Mouse (Mus musculus): Measurements from ENCODE around the gene Cd3e. TPM values are rescaled to one million over a fixed set of nuclear protein-coding genes. Genes with fewer than 3 reads are reported as not detected.

Cd3e gene
- total RNA-seq, 2 experiments from 2014 or later, result 0.39 to 1.1 TPM

DNA sequence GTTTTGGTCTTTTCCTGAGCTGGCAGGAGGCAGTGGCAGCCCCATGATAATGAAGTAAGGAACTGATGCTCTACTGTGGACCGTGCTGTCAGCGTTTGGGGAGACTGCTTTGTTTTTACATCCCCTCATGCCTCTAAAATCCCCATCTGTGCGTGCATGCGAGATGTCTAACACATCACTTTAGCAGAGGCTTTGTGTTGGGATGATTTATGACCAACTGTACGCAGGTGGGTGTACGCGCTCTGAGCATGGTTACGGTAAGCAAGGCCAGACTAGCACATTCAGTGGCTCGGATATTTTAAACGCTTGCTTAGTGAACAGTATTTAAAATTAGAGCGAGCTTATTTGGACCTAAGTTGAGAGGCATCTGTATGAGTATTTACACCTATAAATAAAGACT is 8.6 kb upstream of the Cd3e start:
- DNase-seq (ENCODE audit: low spot score in 2 of 2), result no peak

DNA sequence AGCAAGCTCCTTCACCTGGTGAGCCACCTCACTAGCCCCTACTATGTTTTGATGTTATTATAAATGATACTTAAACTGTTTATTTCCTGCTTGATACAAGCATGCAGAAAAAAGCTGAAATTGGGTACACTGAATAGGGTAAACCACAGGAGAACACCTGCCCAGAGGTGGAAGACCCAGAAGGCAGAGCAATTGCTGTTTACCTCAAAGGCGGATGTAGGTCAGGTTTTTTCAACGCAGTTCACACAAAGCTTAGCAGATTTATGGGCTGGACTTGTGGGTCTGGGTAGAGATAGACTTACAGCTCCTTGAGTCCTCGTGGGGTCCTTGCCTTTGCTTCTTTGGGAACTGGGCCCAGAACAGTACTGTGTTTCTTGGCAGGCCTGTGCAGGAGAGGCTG is 6.4 kb upstream of the Cd3e start:
- no peak for DNase-seq (ENCODE audit: low spot score in 2 of 2)

DNA sequence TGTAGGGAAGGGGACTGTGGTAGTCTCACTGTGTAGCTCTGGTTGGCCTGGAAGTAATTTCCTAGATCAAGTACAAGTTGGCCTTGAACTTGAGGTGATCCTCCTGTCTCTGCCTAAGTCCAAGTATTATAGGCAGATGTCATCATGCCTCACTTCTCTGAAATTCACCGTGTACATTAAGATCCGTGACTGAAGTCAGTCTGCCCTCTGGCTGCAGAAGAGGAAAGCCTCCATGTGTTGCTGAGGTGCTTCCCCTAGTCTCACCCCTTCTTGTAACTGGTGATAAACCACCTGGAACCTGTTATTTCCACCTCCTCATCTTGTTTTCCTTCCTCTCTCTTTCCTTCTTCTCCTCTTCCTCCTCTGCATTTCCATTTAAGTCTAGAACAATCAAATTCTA is 5.5 kb upstream of the Cd3e start:
- DNase-seq (ENCODE audit: low spot score in 2 of 2), result no peak

DNA sequence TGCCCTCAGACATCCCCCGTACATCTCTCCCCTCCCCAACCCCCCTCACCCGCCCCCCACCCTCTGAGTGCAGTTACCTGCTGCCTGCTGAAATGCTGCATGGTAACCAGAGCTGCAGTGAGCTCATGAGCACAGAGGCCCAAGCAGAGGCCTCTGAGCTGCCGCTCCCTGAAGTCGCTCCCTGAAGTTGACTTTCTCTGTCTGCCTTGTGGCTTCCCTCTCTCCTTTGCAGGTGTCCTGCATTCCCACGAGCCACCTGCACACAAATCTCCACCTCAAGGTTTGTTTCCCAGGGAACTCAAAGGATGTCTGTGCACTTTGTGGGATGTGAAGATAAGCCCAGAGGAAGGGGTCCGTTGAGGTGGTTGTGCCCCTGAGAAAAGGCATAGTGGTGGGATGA is 1.9 kb upstream of the Cd3e start:
- DNase-seq (ENCODE audit: low spot score in 2 of 2), result no peak

DNA sequence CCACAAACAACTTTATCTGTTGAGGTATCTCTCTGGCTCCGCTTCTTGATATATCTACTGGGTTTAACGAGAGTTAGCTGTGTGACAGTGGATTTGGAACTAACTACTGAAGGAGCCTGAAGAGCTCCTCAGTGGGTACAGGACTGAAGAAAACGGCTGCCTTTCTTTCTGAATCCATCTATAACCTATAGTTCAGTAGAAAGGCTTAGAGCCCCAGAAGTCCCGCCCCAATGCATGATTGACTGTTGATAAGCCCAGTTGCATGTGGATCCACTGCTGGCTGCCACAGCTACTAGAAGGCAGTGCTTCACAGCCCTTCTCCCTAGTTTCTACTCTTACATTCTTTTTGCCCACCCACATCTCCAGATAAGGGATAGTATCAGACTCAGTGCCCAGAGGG is 1.0 kb upstream of the Cd3e start:
- DNase-seq (ENCODE audit: low spot score in 2 of 2), result no peak

DNA sequence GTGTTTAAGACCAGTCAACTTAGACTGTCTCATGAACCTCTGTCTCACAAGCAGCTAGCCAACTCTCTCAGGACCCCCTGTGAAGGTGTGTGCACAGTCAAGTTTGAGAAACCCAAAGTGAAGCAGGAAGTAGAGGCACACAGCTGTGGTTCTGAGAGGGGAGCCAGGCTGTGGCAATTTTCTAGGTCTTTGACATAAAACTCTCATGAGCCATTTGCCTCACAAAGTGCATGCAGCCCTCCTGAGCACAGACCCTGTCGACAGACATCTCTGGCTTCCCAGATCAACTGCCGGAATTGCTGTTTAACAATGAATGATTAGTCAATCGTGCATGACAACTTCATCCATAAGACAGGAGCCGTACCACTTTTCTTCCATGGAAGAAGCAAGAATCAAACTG is 1.1 kb downstream of the Cd3e start:
- no peak for DNase-seq (ENCODE audit: low spot score in 2 of 2)

DNA sequence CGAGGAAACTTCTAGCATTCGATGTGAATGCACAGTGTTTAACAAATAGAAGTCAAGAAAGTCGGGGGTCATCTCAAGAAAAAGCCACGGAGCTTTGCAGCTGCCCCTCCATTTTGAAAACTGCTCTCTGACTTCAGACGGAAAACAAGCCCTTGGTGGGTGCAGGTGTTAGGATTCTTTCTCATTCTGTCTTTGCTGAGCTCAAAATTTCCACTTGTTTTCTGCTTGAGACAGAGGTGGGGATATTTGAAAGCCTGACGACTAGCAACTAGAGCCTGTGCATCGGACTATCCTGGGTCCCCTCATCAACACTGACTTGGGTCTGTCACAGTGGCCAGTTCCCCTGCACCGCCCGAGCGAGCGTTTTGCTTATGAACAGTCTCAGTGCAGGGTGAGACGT is 2.0 kb downstream of the Cd3e start:
- DNase-seq (ENCODE audit: low spot score in 2 of 2), result no peak

DNA sequence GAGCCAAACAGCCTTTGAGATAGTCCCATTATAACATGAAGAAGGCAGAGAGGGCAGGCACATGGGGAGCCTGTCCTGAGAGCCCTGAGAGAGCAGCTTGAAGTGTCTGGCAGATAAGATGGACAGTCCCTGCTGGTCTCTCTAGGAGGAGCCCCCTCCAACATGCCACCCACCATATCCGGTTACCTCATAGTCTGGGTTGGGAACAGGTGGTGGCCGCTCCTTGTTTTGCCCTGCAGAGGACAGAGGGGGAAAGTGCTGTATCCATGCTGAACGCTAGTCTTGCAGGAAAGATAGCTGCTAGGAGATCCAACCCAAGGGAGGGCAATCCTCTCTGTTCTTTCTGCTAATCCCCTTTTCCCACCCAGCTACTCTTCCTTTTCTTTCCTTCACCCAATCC is 9.2 kb downstream of the Cd3e start:
- DNase-seq (ENCODE audit: low spot score in 2 of 2), result peak in 1 of 2 experiments; percentile 24

DNA sequence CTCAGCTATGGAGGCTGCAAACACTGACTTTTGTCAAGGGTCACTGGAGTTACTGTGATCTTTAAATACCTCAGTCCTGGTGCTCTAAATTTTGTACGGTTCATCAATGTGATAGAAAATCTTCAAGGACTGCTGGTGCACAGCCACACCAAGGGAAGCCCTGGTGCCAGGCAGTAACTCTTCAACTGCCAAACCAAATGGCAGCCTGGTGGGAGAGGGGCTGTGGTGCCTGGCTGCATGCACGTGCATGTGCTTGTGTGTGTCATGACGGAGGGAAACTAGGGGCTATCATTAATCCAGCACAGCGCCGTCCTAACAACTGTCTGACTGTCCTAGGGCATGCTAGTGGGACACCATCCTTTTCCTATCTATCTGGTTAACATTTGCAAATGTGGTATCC is 9.7 kb downstream of the Cd3e start:
- no peak for DNase-seq (ENCODE audit: low spot score in 2 of 2)

DNA sequence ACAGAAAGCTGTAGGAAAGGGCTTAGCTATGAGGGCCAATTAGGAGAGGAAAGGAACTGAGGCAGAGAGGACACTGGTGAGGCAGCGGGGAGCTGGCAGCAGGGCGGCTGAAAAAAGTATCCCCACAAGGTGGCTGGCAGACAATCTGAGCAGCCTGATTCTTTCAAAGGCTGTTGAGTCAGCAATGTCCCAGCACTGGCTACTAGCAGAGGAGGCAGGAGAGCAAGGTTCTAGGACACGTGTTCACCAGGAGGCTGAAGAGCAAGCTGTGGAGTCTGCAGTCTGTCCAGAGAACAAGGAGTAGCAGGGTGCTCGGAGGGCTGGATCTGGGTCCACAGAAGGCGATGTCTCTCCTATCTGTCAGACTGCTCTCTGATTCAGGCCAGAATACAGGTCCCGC is 10.3 kb downstream of the Cd3e start:
- no peak for DNase-seq (ENCODE audit: low spot score in 2 of 2)

DNA sequence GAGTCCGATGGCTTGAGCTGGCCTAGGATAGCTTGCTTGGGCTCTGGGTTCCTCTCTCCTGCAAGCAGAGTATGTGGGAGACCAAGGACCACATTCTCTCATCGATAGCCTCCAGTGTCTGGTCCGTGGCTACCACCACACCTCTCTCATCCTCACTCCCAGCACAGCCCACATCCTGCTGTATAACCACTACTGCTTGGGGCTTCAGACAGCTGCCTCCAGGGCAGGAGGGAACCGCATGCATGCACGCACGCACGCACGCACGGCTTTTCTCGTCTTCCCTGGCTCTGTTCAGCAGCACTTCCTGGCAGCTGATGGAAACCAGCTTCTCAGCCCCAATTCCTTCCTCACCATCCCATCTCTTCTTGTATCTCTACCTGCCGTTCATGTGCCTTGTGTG is 11.3 kb downstream of the Cd3e start:
- no peak for DNase-seq (ENCODE audit: low spot score in 2 of 2)

DNA sequence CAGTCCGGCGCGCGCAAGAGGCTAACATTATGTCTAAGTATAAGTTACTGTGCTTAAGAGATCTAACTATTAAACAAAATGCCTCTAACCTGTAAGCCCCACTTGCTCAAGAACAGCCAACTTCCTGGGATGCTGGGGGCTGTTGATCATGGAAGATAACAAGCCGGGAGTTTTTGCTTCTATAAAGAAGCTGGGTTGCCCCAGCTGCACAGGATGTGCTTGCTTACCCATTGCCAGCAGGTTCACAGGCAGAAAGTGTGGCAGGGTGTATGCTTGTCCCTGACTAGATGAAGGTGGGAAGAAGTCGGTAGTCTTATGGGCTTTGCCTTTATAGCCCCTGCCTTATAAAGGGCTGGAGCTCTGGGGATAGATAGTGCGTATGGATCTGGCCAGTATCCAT is 12.8 kb downstream of the Cd3e start:
- no peak for DNase-seq (ENCODE audit: low spot score in 2 of 2)

DNA sequence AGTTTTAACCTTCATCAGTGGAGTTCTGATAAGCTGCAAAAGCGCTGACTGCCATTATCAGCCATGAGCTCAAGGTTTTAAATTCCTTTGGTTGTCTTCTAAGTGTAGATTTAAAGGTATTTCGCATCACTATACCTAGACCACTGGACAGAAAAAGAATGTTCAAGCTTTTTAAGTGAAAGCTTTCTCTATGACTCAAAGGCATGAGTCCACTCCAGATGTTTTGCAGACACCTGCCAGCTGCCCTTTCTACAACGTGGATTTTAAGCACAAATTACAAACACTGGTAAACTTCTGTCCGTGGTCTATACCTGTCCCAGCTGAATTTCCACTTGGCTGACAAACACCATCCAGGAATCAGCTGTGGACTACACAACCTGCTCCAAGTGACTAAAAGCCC is 14.5 kb downstream of the Cd3e start:
- no peak for DNase-seq (ENCODE audit: low spot score in 2 of 2)

DNA sequence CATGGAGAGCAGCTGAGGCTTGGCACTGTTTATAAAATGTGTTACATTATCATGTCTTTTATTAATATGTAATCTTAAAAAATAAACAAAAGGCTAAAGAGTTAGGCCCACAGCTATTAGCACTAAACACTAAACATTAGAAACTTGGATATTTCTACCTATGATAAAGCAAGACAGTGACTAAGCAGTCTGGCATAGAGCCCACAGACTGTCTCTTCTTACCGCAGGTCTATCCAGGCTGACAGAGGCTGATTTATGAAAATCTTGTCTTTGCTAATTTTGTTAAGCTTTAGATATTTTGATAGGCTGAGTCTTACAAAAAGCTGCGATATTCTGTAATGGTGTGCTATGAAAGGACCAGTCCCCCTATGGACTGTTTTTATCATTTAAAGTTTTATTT is 16.2 kb downstream of the Cd3e start:
- DNase-seq (ENCODE audit: low spot score in 2 of 2), result no peak

DNA sequence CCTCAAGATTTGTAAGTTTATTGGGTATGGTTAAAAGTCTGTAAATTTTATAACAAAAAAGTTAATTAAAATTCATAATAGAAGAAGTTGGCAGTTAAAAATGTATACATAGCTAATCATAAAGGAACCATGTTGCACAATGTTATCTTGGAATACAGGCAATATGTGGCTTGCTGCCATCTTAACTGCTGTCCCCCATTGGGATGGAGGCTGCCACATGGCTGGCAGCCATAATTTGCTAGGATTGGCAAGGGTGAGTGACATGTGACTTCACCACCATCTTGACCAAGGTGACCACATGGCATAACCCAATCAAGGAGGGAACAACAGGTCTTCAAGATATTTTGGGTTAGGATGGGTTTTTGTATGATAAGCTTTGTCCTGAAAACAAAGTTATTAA is 17.2 kb downstream of the Cd3e start:
- no peak for DNase-seq (ENCODE audit: low spot score in 2 of 2)

DNA sequence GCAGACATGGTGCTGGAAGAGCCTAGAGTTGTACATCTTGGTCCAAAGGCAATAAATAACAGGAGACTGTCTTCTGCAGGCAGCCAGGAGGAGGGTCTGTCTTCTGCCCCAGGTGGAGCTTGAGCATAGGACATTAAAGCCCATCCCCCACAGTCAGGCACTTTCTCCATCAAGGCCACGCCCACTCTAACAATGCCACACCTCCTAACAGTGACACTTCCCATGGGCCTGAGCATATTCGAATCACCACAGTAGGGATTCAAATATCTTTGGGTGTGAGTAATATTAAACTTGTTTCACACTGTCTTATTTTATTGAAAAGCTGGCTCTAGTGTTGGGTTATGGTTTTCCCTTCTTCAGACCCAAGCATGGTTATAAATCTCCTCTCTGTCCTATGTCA is 17.6 kb downstream of the Cd3e start:
- DNase-seq (ENCODE audit: low spot score in 2 of 2), result no peak

DNA sequence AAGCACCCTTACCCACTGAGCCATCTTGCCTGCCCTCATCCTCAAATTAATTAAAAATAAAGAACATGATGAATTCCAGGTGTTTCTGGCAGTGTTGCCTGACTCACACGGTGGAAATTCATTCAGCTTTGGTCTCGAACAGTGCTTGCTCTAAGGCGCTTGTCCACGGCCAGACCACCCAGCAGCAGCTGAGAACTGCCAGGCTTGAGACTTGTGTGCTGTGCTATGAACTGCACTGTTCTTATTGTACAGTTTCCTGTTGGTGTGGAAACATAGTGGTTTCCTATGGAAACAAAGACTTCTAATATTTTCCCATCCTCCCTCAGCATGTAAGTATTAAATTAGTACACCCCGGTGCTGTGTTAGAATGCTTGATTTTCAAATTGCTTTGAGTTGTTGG is 22.5 kb downstream of the Cd3e start:
- no peak for DNase-seq (ENCODE audit: low spot score in 2 of 2)

DNA sequence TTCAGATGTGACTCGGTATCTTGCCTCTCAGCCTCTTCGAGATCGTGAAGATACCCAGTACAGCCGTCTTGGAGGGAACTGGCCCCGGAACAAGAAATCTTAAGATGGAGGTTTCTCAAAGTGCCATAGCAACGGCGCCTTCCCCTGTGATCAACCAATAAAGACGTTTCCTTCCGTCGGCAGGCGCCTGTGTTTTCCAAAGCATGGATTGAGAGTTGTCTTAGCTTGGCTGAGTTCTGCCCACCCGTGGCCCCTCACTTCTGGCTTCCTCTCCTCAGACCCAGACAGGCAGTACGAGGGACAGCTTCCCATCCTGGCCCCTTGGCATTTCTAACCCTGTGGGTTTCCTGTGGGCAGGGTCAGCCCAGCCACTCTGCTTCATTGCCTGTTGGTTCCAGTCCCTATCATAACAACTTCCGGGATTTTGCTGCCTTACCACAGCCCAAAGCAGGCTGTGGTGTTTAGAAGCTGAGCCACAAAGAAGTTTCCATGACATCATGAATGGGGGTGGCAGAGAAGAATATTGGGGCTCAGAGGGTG is 23.1 kb downstream of the Cd3e start:
- DNase-seq (ENCODE audit: low spot score in 2 of 2), result no peak

DNA sequence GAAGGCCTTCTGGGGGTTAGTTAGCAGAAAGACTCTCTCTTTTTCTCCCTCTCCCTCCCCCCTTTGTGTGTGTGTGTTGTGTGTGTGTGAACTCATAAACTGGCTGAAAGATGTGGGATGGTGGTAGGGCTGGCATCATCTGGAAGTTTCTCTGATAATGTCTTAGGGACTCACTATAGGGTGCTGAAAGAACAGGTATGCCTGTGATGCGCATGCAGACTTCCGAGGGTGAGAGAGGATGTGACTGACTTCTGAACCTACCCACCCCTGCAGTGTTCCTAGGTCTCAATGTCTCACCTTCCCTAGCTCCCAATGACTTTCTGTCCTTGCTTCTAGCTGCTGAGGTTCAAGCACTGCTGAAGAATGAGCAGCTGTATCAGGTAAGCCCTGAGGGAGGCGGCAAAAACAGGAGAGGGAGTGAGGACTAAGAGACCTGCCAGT is 23.7 kb downstream of the Cd3e start:
- DNase-seq (ENCODE audit: low spot score in 2 of 2), result no peak

DNA sequence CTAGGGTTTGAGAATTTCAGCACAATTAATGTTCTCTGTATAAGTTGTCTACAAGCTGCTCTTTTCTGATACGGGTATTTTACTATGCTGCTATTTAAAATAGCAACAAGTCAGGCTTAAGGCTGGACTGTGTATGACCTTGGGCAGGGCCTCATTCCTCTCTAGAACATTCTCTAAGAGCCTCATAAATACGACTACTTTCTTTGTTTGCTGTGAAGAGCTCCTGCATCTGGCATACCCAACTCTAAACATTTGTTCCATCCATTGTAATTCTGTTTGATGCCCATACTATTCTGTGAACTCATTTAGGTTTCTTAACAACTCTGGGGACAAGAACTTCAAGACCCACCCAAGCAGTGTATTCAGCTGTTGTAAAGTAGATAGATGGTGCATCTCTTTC is 26.4 kb downstream of the Cd3e start:
- DNase-seq (ENCODE audit: low spot score in 2 of 2), result no peak

DNA sequence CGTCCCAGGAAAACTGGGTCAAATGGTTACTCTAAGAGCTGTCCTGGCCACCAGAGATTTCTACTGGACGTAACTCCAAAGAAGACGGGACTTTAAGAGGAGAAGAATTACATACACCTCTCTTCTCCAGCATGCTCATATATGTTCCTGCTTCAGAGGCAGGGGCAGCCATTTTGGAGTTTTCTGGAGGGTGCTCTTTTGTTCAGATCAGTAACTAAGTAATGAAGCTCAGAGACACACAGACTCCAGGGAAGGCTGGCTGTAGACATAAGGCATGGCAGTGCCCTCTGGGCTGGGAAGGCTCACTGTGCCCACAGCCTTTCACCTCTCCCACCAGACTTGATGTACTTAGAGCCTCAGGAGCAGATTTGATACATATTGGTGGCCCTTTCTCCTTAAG is 26.9 kb downstream of the Cd3e start:
- no peak for DNase-seq (ENCODE audit: low spot score in 2 of 2)

DNA sequence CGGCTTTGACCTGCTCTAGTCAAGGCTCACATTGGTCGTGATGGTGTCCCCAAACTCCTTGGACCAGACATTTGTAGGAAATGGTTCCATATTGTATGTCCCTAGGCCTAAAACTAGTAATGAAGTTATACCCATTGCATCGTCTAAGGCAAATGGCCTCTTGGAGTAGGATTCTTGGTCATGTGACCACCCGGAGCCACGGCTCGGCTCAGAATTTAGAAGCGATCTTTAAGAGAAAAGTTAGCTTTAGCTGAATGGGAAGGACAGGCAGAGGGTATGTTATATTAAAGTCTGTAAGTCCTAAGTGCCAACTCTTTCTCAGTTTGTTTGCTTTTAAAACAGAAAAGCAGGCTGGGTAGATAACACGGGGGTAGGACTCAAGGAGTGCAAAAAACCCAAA is 27.3 kb downstream of the Cd3e start:
- no peak for DNase-seq (ENCODE audit: low spot score in 2 of 2)

DNA sequence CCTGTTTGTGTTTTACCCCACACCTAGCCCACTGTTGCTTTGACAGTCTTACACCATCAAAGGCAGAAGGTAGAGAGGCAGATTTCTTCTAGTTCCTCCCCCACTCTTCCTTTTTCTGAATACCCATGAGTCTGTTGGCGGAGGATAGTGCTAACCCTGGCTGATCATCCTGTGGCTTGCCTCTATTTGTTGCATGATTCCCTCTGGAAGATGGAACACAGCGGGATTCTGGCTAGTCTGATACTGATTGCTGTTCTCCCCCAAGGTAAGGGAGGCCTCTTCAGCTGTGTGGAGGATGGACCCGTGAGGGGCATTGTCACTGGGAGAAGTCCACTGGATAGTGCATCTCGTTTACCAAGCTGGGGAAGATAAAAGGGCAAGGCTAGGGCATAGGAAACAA is 27.8 kb downstream of the Cd3e start, which contains the start of gene Cd3d:
Gene Cd3d, plus strand, starts transcription at position 111 of the 400 bp plus-strand sequence.
- no peak for DNase-seq (ENCODE audit: low spot score in 2 of 2)

DNA sequence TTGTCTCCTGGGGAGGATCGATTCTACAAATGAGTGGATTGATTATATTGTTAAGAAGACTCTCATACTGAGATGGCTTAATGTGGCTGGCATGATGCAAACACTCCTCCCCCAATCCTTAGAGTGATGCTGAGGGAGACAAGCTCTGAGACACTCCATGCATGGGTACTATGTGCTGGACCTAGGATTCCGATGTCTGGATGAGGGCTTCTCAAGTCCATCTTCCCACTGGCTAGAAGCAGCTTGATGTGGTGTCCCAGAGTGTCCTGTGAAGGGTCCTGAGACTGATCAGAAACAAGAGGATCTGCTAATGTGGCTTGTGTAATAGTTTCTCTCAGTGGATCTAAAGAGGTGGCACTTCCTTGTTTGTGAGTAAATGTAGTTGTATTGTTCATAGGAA is 28.3 kb downstream of the Cd3e start:
- no peak for DNase-seq (ENCODE audit: low spot score in 2 of 2)

All from gastrocnemius, postnatal 4 days (tissue).